In genomic region chr1:68054715-68055114, GRCm38 (mm10) we compare ENCODE assay signal across 20 mouse cellular contexts.
DNase-seq lines count a peak whose midpoint lies in the region; ATAC-seq and TF ChIP-seq lines count a peak whose summit lies in the region.
"Had no signal": no experiment of that assay in that cellular context is flagged by ENCODE, and none has a peak within 500 bp of the region (broad histone marks: within the 10 kb centered on the region; RNA-seq: fewer than 3 reads in every experiment).

No protein-coding gene starts in this region.

- H3K4me2 ChIP-seq in forebrain, embryonic 14.5 days (ENCODE audit: low read length) = no peak overlapping the region
- no peak overlapping the region for H3K4me2 ChIP-seq in forebrain, embryonic 13.5 days
- H3K4me2 ChIP-seq in forebrain, postnatal 0 days (ENCODE audit: low read depth) = no peak overlapping the region
- H3K4me2 ChIP-seq: embryonic facial prominence, embryonic 13.5 days; embryonic facial prominence, embryonic 15.5 days had no signal

- no peaks in the 10 kb centered on the region for H3K27me3 ChIP-seq in forebrain, embryonic 14.5 days (replicated peaks; ENCODE audit: control insufficient read depth, insufficient read depth, low read length)
- H3K27me3 ChIP-seq in forebrain, embryonic 13.5 days = no peaks in the 10 kb centered on the region
- H3K27me3 ChIP-seq in forebrain, postnatal 0 days (ENCODE audit: insufficient read depth, low read length) = no peaks in the 10 kb centered on the region
- peaks cover 19% of the 10 kb centered on the region for H3K27me3 ChIP-seq in forebrain, embryonic 10.5 days (ENCODE audit: poor library complexity, severe bottlenecking)
- H3K27me3 ChIP-seq in kidney, adult 2 months (replicated peaks; ENCODE audit: control insufficient read depth, insufficient read depth, low read length) = no peaks in the 10 kb centered on the region
- H3K27me3 ChIP-seq: embryonic facial prominence, embryonic 13.5 days; embryonic facial prominence, embryonic 15.5 days had no signal

- DNase-seq in forebrain, embryonic 14.5 days (ENCODE audit: low spot score) = peak; percentile 55
- DNase-seq in forebrain, postnatal 0 days = peak; percentile 33
- no peak for DNase-seq in forebrain, embryonic 10.5 days (ENCODE audit: extremely low spot score, low spot score)
- peak; percentile 50 for DNase-seq in brain, embryonic 14.5 days (ENCODE audit: low read depth)
- no peak for DNase-seq in kidney, adult 2 months
- DNase-seq in left cerebral cortex, adult 11 months (ENCODE audit: low spot score) = no peak
- DNase-seq: adrenal gland, adult 2 months; adrenal gland, postnatal 10 days; adrenal gland, postnatal 25 days; cerebellum, adult 11 months; cerebellum, adult 18-20 months; cerebellum, adult 9-10 months; cerebellum, postnatal 14 days; cerebellum, postnatal 36 days; embryo, embryonic 11 days; gastrocnemius, adult 2 months had no signal

- no peaks in the 10 kb centered on the region for H3K9me3 ChIP-seq in forebrain, embryonic 14.5 days (replicated peaks; ENCODE audit: control insufficient read depth, low read length)
- no peaks in the 10 kb centered on the region for H3K9me3 ChIP-seq in forebrain, embryonic 13.5 days (replicated peaks)
- H3K9me3 ChIP-seq in forebrain, postnatal 0 days (ENCODE audit: low read length) = no peaks in the 10 kb centered on the region
- H3K9me3 ChIP-seq in forebrain, embryonic 10.5 days = no peaks in the 10 kb centered on the region
- H3K9me3 ChIP-seq: embryonic facial prominence, embryonic 13.5 days; embryonic facial prominence, embryonic 15.5 days had no signal

- H3K4me3 ChIP-seq in forebrain, embryonic 14.5 days (ENCODE audit: low read depth, low read length) = no peak overlapping the region
- no peak overlapping the region for H3K4me3 ChIP-seq in forebrain, embryonic 13.5 days
- no peak overlapping the region for H3K4me3 ChIP-seq in forebrain, postnatal 0 days (ENCODE audit: low read depth, low read length)
- H3K4me3 ChIP-seq in forebrain, embryonic 10.5 days = no peak overlapping the region
- no peak overlapping the region for H3K4me3 ChIP-seq in kidney, adult 2 months (ENCODE audit: insufficient read depth, low read depth, low read length)
- H3K4me3 ChIP-seq: embryonic facial prominence, embryonic 13.5 days; embryonic facial prominence, embryonic 15.5 days; erythroblast, embryonic 14.5 days; gastrocnemius, adult 2 months had no signal

- ATAC-seq in forebrain, embryonic 14.5 days = no peak
- ATAC-seq in forebrain, embryonic 13.5 days = no peak
- peak; percentile 36; the same call in 1 of the 2 replicates for ATAC-seq in forebrain, postnatal 0 days

- no peaks in the 10 kb centered on the region for H3K4me1 ChIP-seq in forebrain, embryonic 14.5 days (ENCODE audit: control insufficient read depth, insufficient read depth, low read length)
- H3K4me1 ChIP-seq in forebrain, embryonic 13.5 days = no peaks in the 10 kb centered on the region
- no peaks in the 10 kb centered on the region for H3K4me1 ChIP-seq in forebrain, postnatal 0 days (ENCODE audit: insufficient read depth)
- no peaks in the 10 kb centered on the region for H3K4me1 ChIP-seq in forebrain, embryonic 10.5 days
- no peaks in the 10 kb centered on the region for H3K4me1 ChIP-seq in kidney, adult 2 months (ENCODE audit: control insufficient read depth, insufficient read depth, low read length)
- H3K4me1 ChIP-seq: embryonic facial prominence, embryonic 13.5 days; embryonic facial prominence, embryonic 15.5 days had no signal

- H3K27ac ChIP-seq in forebrain, embryonic 14.5 days (ENCODE audit: low read depth, low read length) = no peak overlapping the region
- no peak overlapping the region for H3K27ac ChIP-seq in forebrain, embryonic 13.5 days
- H3K27ac ChIP-seq in forebrain, postnatal 0 days (ENCODE audit: low read depth, low read length) = no peak overlapping the region
- no peak overlapping the region for H3K27ac ChIP-seq in forebrain, embryonic 10.5 days
- no peak overlapping the region for H3K27ac ChIP-seq in kidney, adult 2 months (ENCODE audit: insufficient read depth, low read depth, low read length)
- H3K27ac ChIP-seq: embryonic facial prominence, embryonic 13.5 days; embryonic facial prominence, embryonic 15.5 days; gastrocnemius, adult 2 months had no signal

- no peak for TF ChIP-seq POLR2A in brain, embryonic 14.5 days (IDR thresholded peaks at IDR 0.05; ENCODE audit: borderline replicate concordance, extremely low read depth, insufficient read depth, insufficient read length, poor library complexity, severe bottlenecking)
- TF ChIP-seq POLR2A in kidney, adult 2 months (IDR thresholded peaks at IDR 0.05; ENCODE audit: low read depth, low read length) = no peak

- no peak for TF ChIP-seq CTCF in forebrain, postnatal 0 days (IDR thresholded peaks at IDR 0.05; ENCODE audit: low read depth)
- TF ChIP-seq CTCF in brain, embryonic 14.5 days (IDR thresholded peaks at IDR 0.05; ENCODE audit: borderline replicate concordance, extremely low read depth, insufficient read depth, insufficient read length) = no peak
- no peak for TF ChIP-seq CTCF in kidney, adult 2 months (conservative IDR thresholded peaks at IDR 0.05; ENCODE audit: insufficient read depth, insufficient read length, low read depth, low read length)

- H3K36me3 ChIP-seq in forebrain, embryonic 14.5 days (ENCODE audit: control insufficient read depth, insufficient read depth, low read length) = no peaks in the 10 kb centered on the region
- no peaks in the 10 kb centered on the region for H3K36me3 ChIP-seq in forebrain, embryonic 13.5 days (ENCODE audit: poor library complexity, severe bottlenecking)
- no peaks in the 10 kb centered on the region for H3K36me3 ChIP-seq in forebrain, postnatal 0 days (ENCODE audit: insufficient read depth)
- no peaks in the 10 kb centered on the region for H3K36me3 ChIP-seq in forebrain, embryonic 10.5 days (replicated peaks)
- no peaks in the 10 kb centered on the region for H3K36me3 ChIP-seq in kidney, adult 2 months (ENCODE audit: control insufficient read depth, insufficient read depth, low read length)
- H3K36me3 ChIP-seq: embryonic facial prominence, embryonic 13.5 days; embryonic facial prominence, embryonic 15.5 days had no signal

- 70% methylated on average over 3 of the region's 3 CpGs for WGBS in forebrain, embryonic 14.5 days
- 75% methylated on average over 3 of the region's 3 CpGs for WGBS in forebrain, embryonic 13.5 days
- 48% methylated on average over 3 of the region's 3 CpGs for WGBS in forebrain, postnatal 0 days
- 91% methylated on average over 3 of the region's 3 CpGs for WGBS in forebrain, embryonic 10.5 days
- WGBS in kidney, adult 2 months = 80% methylated on average over 3 of the region's 3 CpGs

- H3K9ac ChIP-seq in forebrain, embryonic 14.5 days (ENCODE audit: low read length) = no peak overlapping the region
- no peak overlapping the region for H3K9ac ChIP-seq in forebrain, embryonic 13.5 days
- no peak overlapping the region for H3K9ac ChIP-seq in forebrain, postnatal 0 days
- H3K9ac ChIP-seq: embryonic facial prominence, embryonic 13.5 days; embryonic facial prominence, embryonic 15.5 days had no signal

Comparison
In these comparisons a context has a peak if more than half of its experiments do, and no peak if none do; other contexts are left out.
1. DNase-seq: peak in forebrain, embryonic 14.5 days (single experiment), forebrain, postnatal 0 days (single experiment) and brain, embryonic 14.5 days (single experiment); none in forebrain, embryonic 10.5 days (single experiment), kidney, adult 2 months (single experiment) and left cerebral cortex, adult 11 months (single experiment).